Mouse (Mus musculus): ENCODE data around the gene Ptprj.

GRCm38 (mm10) chr2:90470122-90470521, 110.3 kb downstream of the Ptprj start:
- TF ChIP-seq CTCF (IDR thresholded peaks at IDR 0.05) (no peak), POLR2A (IDR thresholded peaks at IDR 0.05; ENCODE audit: insufficient read depth, low read depth, low read length) (no peak)

Measured in heart, adult 2 months (tissue).